Mouse (Mus musculus) cortical plate, adult 2 months (tissue): ENCODE measurements around the gene Fggy.

ENCODE experiments used
- CTCF ChIP-seq: fragments of 200-500 bp; IDR thresholded peaks from 2 replicates; pipeline ENCODE4 v1.5.1; 2011; ENCODE audit warnings: mild to moderate bottlenecking, control low read depth, low read length; ENCODE audit not compliant: insufficient read depth; ENCODE audit errors: extremely low read depth
- POLR2A ChIP-seq: fragments of 200-500 bp; IDR thresholded peaks from 2 replicates; pipeline ENCODE4 v1.6.1; 2011; ENCODE audit warnings: mild to moderate bottlenecking, low read length, control low read depth; ENCODE audit not compliant: insufficient read depth; ENCODE audit errors: extremely low read depth

- no peak for TF ChIP-seq POLR2A
- TF ChIP-seq CTCF: no peak
Measured at GRCm38 (mm10) chr4:95847664-95848063, 290.4 kb downstream of the Fggy start.
